Mouse (Mus musculus): ENCODE results near the gene Cd3eap. TPM values are rescaled to one million over a fixed set of nuclear protein-coding genes. Genes with fewer than 3 reads are reported as not detected.

Gene Cd3eap
- total and polyA plus RNA-seq, 3 experiments = 14.4 to 36.9 (median 22.6) TPM

DNA sequence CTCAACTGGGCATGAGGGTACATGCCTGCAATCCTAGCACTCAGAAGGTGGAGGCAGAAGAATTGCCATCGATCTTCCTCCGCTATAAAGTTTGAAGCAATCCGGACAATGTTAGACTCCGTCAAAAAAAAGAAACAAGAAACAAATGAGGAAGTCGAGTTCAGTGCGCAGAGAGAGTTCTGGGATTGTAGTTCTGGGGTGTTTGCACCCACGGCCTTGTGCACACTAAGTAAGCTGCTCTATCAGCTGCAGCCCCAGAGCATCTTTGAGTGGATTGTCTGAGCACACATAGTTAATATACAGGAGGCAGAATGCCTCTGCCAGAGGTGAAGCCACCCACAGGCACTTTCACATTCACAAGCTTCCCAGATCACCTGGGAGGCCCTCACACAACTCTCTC, 40.6 kb downstream of the Cd3eap start:
- no peaks in the 10 kb centered on the region for H3K79me2 ChIP-seq (replicated peaks; ENCODE audit: control insufficient read depth, extremely low read depth, insufficient read depth, poor library complexity, severe bottlenecking)
- H3K4me2 ChIP-seq (ENCODE audit: insufficient read depth, low read depth, poor library complexity, severe bottlenecking) = peak overlapping the region; percentile 22; the same call in 1 of the 2 replicates
- TF ChIP-seq ZNF384 (IDR thresholded peaks at IDR 0.05; ENCODE audit: low read depth, low read length) = no peak
- TF ChIP-seq CHD1 (IDR thresholded peaks at IDR 0.05; ENCODE audit: low read depth, low read length) = no peak
- TF ChIP-seq USF2 (conservative IDR thresholded peaks at IDR 0.05; ENCODE audit: low read depth, low read length) = no peak
- TF ChIP-seq MXI1 (IDR thresholded peaks at IDR 0.05; ENCODE audit: low read depth, low read length) = no peak
- TF ChIP-seq ETS1 (conservative IDR thresholded peaks at IDR 0.05; ENCODE audit: low read depth, low read length) = no peak
- DNase-seq (ENCODE audit: extremely low read depth) = no peak
- no peak overlapping the region for H3K9ac ChIP-seq (ENCODE audit: insufficient read depth, low read depth)
- no peaks in the 10 kb centered on the region for H3K36me3 ChIP-seq (replicated peaks in 1 of 2; ENCODE audit: control insufficient read depth in 1 of 2, insufficient read depth in 1 of 2, low read length in 1 of 2)
- in situ Hi-C loops (cut with MboI; ENCODE audit: low pct_ligation_motif_present, low pct_unique_long_range_greater_than_20kb, low sequenced_read_pairs) = no loop called here
- peaks cover 93% of the 10 kb centered on the region for H3K27me3 ChIP-seq (replicated peaks)
- dilution Hi-C loops (cut with MboI; ENCODE audit: extremely low pct_ligation_motif_present, extremely low pct_unique_long_range_greater_than_20kb, low sequenced_read_pairs) = no loop called here
- peaks cover 7% of the 10 kb centered on the region for H3K9me3 ChIP-seq (replicated peaks; ENCODE audit: low read length)
- H3K4me3 ChIP-seq (replicated peaks in 1 of 3; ENCODE audit: low read depth in 2 of 3, low read length in 2 of 3, poor library complexity in 1 of 3) = no peak overlapping the region
- no peak overlapping the region for H3K27ac ChIP-seq (ENCODE audit: insufficient read depth, low read depth)
- peaks cover 15 to 48% of the 10 kb centered on the region in 2 experiments for H3K4me1 ChIP-seq (ENCODE audit: control insufficient read depth in 1 of 2, insufficient read depth in 2 of 2)

- in situ Hi-C loops (cut with MboI; ENCODE audit: low pct_ligation_motif_present, low pct_unique_long_range_greater_than_20kb, low sequenced_read_pairs) = no loop called here
- TF ChIP-seq POLR2A (IDR thresholded peaks at IDR 0.05; ENCODE audit: low read depth, low read length) (no peak), RCOR1 (conservative IDR thresholded peaks at IDR 0.05; ENCODE audit: low read depth, low read length) (no peak), TBP (conservative IDR thresholded peaks at IDR 0.05; ENCODE audit: low read depth, low read length) (no peak), HCFC1 (IDR thresholded peaks at IDR 0.05; ENCODE audit: low read depth, low read length) (no peak), MYC (IDR thresholded peaks at IDR 0.05; ENCODE audit: low read depth, low read length) (no peak), IRF4 (IDR thresholded peaks at IDR 0.05; ENCODE audit: low read depth, low read length) (no peak), USF1 (IDR thresholded peaks at IDR 0.05; ENCODE audit: low read depth, low read length) (no peak), ZKSCAN1 (IDR thresholded peaks at IDR 0.05; ENCODE audit: borderline replicate concordance, low read depth, low read length) (no peak), BHLHE40 (IDR thresholded peaks at IDR 0.05; ENCODE audit: low read depth, low read length) (no peak), PAX5 (IDR thresholded peaks at IDR 0.05; ENCODE audit: low read length) (no peak), NELFE (IDR thresholded peaks at IDR 0.05; ENCODE audit: low read depth, low read length) (no peak), MEF2A (IDR thresholded peaks at IDR 0.05; ENCODE audit: borderline replicate concordance, low read depth, low read length) (no peak), ELF1 (IDR thresholded peaks at IDR 0.05; ENCODE audit: low read depth, low read length) (no peak), ZC3H11A (IDR thresholded peaks at IDR 0.05; ENCODE audit: low read depth, low read length) (no peak), NRF1 (IDR thresholded peaks at IDR 0.05; ENCODE audit: low read depth, low read length) (no peak), JUN (IDR thresholded peaks at IDR 0.05; ENCODE audit: insufficient read depth, low read depth, low read length) (no peak), MAFK (IDR thresholded peaks at IDR 0.05; ENCODE audit: insufficient replicate concordance, low read length) (no peak), RAD21 (IDR thresholded peaks at IDR 0.05; ENCODE audit: low read depth, low read length) (no peak)
Observed at GRCm38 (mm10) chr7:19318201-19318600, 41.1 kb downstream of the Cd3eap start.

More at GRCm38 (mm10) chr7:19318201-19318600, 41.1 kb downstream of the Cd3eap start:
- H3K4me1 ChIP-seq (ENCODE audit: control insufficient read depth in 1 of 2, insufficient read depth in 2 of 2) = peaks cover 15 to 48% of the 10 kb centered on the region in 2 experiments
- peaks cover 93% of the 10 kb centered on the region for H3K27me3 ChIP-seq (replicated peaks)
- no peak overlapping the region for H3K4me2 ChIP-seq (ENCODE audit: insufficient read depth, low read depth, poor library complexity, severe bottlenecking)
- DNase-seq (ENCODE audit: extremely low read depth) = no peak
- dilution Hi-C loops (cut with MboI; ENCODE audit: extremely low pct_ligation_motif_present, extremely low pct_unique_long_range_greater_than_20kb, low sequenced_read_pairs) = no loop called here
- H3K79me2 ChIP-seq (replicated peaks; ENCODE audit: control insufficient read depth, extremely low read depth, insufficient read depth, poor library complexity, severe bottlenecking) = no peaks in the 10 kb centered on the region
- H3K36me3 ChIP-seq (replicated peaks in 1 of 2; ENCODE audit: control insufficient read depth in 1 of 2, insufficient read depth in 1 of 2, low read length in 1 of 2) = no peaks in the 10 kb centered on the region
- H3K9me3 ChIP-seq (replicated peaks; ENCODE audit: low read length) = peaks cover 7% of the 10 kb centered on the region
- H3K27ac ChIP-seq (ENCODE audit: insufficient read depth, low read depth) = no peak overlapping the region
- H3K4me3 ChIP-seq (replicated peaks in 1 of 3; ENCODE audit: low read depth in 2 of 3, low read length in 2 of 3, poor library complexity in 1 of 3) = no peak overlapping the region
- H3K9ac ChIP-seq (ENCODE audit: insufficient read depth, low read depth) = no peak overlapping the region
